Mouse (Mus musculus) E14TG2a.4 (cell line): ENCODE measurements at regions not wholly inside any gene's neighbourhood (a gene's known extent, or its start where the extent isn't known, plus 50 kb on each side); places are given as distances from the start of the nearest gene placed in this dataset.

ENCODE experiments used
- CTCF ChIP-seq: conservative IDR thresholded peaks from 2 replicates; pipeline ENCODE4 v1.5.1; 2014; ENCODE audit warnings: low read length
- NANOG ChIP-seq: IDR thresholded peaks from 2 replicates; pipeline ENCODE4 v1.6.1; 2014; ENCODE audit warnings: borderline replicate concordance, low read length, mixed read lengths
- POU5F1 ChIP-seq: IDR thresholded peaks from 2 replicates; pipeline ENCODE4 v1.6.1; 2014; ENCODE audit warnings: low read length, borderline replicate concordance

DNA sequence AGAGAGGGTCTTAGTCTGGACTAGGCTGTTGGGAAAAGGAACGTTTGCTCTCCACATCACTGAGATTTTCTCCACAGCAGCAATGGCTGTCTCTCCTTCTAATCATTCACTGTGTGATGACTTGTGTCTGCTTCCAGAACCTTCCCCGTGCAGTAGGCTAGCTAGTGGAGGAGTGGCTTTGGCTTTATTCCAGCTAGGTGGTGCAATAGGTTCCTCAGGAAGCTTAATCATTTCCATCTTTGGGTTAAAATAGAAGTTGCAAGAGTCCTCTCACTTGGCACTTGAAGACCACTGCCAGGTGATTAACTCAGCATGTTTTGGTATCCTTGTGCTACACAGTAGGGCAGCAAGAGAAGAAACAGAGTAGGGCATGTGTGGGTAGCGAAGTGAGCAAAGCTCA lies 314.2 kb upstream of the Cdh4 start:
- no peak for TF ChIP-seq CTCF
- no peak for TF ChIP-seq NANOG
- no peak for TF ChIP-seq POU5F1
